Mouse (Mus musculus): ENCODE data around the gene Dnajb3.
"Not testable (repeated sequence)": the region's sequence is repeated elsewhere in the genome, so short reads cannot be mapped to it uniquely, and the experiment has no call there.

Gene Dnajb3

GRCm38 (mm10) chr1:88231803-88232499 lies 26.4 kb upstream of the Dnajb3 start:
- no peak for DNase-seq

- no peak for DNase-seq
Measured at GRCm38 (mm10) chr1:88230981-88231802, 25.6 kb upstream of the Dnajb3 start.

- no peak for DNase-seq
Measured at GRCm38 (mm10) chr1:88230421-88230820, 24.8 kb upstream of the Dnajb3 start.

GRCm38 (mm10) chr1:88229986-88230385 lies 24.4 kb upstream of the Dnajb3 start:
- DNase-seq, result no peak

- DNase-seq, result no peak
Measured at GRCm38 (mm10) chr1:88229566-88229965, 24.0 kb upstream of the Dnajb3 start.

- DNase-seq, result no peak
Measured at GRCm38 (mm10) chr1:88228121-88228520, 22.5 kb upstream of the Dnajb3 start.

- DNase-seq, result no peak
Measured at GRCm38 (mm10) chr1:88227482-88227881, 21.9 kb upstream of the Dnajb3 start.

- no peak for DNase-seq
Measured at GRCm38 (mm10) chr1:88226670-88227379, 21.2 kb upstream of the Dnajb3 start, which contains the start of gene Mroh2a. TSS of gene Mroh2a (plus strand) at chr1:88226986.

- DNase-seq, result no peak
Measured at GRCm38 (mm10) chr1:88225741-88226140, 20.2 kb upstream of the Dnajb3 start.

GRCm38 (mm10) chr1:88225301-88225700 lies 19.7 kb upstream of the Dnajb3 start:
- DNase-seq, result not testable (repeated sequence)

- no peak for DNase-seq
Measured at GRCm38 (mm10) chr1:88224029-88224776, 18.6 kb upstream of the Dnajb3 start.

GRCm38 (mm10) chr1:88223591-88223990 lies 18.0 kb upstream of the Dnajb3 start:
- DNase-seq, result no peak

- DNase-seq, result not testable (repeated sequence)
Measured at GRCm38 (mm10) chr1:88223011-88223515, 17.5 kb upstream of the Dnajb3 start.

GRCm38 (mm10) chr1:88222216-88222615 lies 16.6 kb upstream of the Dnajb3 start:
- no peak for DNase-seq

- DNase-seq, result no peak
Measured at GRCm38 (mm10) chr1:88220336-88220735, 14.8 kb upstream of the Dnajb3 start.

GRCm38 (mm10) chr1:88219054-88219453 lies 13.5 kb upstream of the Dnajb3 start:
- no peak for DNase-seq

- DNase-seq, result no peak
Measured at GRCm38 (mm10) chr1:88218591-88218990, 13.0 kb upstream of the Dnajb3 start.

GRCm38 (mm10) chr1:88218051-88218450 lies 12.5 kb upstream of the Dnajb3 start:
- DNase-seq, result no peak

GRCm38 (mm10) chr1:88217576-88217975 lies 12.0 kb upstream of the Dnajb3 start:
- no peak for DNase-seq

- no peak for DNase-seq
Measured at GRCm38 (mm10) chr1:88217144-88217543, 11.6 kb upstream of the Dnajb3 start.

- no peak for DNase-seq
Measured at GRCm38 (mm10) chr1:88216551-88216950, 11.0 kb upstream of the Dnajb3 start.

Data from thymus, postnatal 25 days (tissue).